Mouse (Mus musculus): ENCODE data around the gene Dohh. TPM values are rescaled to one million over a fixed set of nuclear protein-coding genes. Genes with fewer than 3 reads are reported as not detected.
A peak's percentile ranks its signal among the peaks of the same experiment; 100 is the strongest.

The Dohh gene
- polyA plus RNA-seq, 1 experiment from 2014 or later = 83.1 TPM

- Histone ChIP-seq H3K4me2 (replicated peaks) (no peak overlapping the region), H3K4me3 (replicated peaks) (no peak overlapping the region), H3K9me3 (replicated peaks) (no peaks in the 10 kb centered on the region), H3K36me3 (peaks cover 59% of the 10 kb centered on the region), H3K9ac (no peak overlapping the region), H3K27ac (replicated peaks) (peak overlapping the region; percentile 60; the same call in 1 of the 2 replicates), H3K27me3 (no peaks in the 10 kb centered on the region), H3K4me1 (peaks cover 84% of the 10 kb centered on the region)
- peak; percentile 52; the same call in 1 of the 2 replicates for ATAC-seq (ENCODE audit: insufficient number of reproducible peaks, low FRiP score, low TSS enrichment, low read depth)
- 31% methylated on average over 9 of the region's 9 CpGs for WGBS
Measured at GRCm38 (mm10) chr10:81408871-81409291, 24.7 kb downstream of the Dohh start.

GRCm38 (mm10) chr10:81409330-81409729, 25.1 kb downstream of the Dohh start:
- peak overlapping the region; percentile 58; the same call in 1 of the 2 replicates for H3K27ac ChIP-seq (replicated peaks)
- no peak overlapping the region for H3K4me3 ChIP-seq (replicated peaks)
- H3K27me3 ChIP-seq = no peaks in the 10 kb centered on the region
- 14% methylated on average over 8 of the region's 8 CpGs for WGBS
- H3K4me1 ChIP-seq = peaks cover 85% of the 10 kb centered on the region
- no peak overlapping the region for H3K4me2 ChIP-seq (replicated peaks)
- no peaks in the 10 kb centered on the region for H3K9me3 ChIP-seq (replicated peaks)
- no peak for ATAC-seq (ENCODE audit: insufficient number of reproducible peaks, low FRiP score, low TSS enrichment, low read depth)
- H3K36me3 ChIP-seq = peaks cover 55% of the 10 kb centered on the region
- no peak overlapping the region for H3K9ac ChIP-seq

GRCm38 (mm10) chr10:81410350-81410749, 26.1 kb downstream of the Dohh start:
- no peaks in the 10 kb centered on the region for H3K27me3 ChIP-seq
- H3K9ac ChIP-seq = no peak overlapping the region
- H3K4me3 ChIP-seq (replicated peaks) = no peak overlapping the region
- peak overlapping the region; percentile 86; the same call in 1 of the 2 replicates for H3K27ac ChIP-seq (replicated peaks)
- 73% methylated on average over 4 of the region's 4 CpGs for WGBS
- H3K36me3 ChIP-seq = peaks cover 51% of the 10 kb centered on the region
- H3K4me1 ChIP-seq = peaks cover 92% of the 10 kb centered on the region
- no peaks in the 10 kb centered on the region for H3K9me3 ChIP-seq (replicated peaks)
- H3K4me2 ChIP-seq (replicated peaks) = no peak overlapping the region
- no peak for ATAC-seq (ENCODE audit: insufficient number of reproducible peaks, low FRiP score, low TSS enrichment, low read depth)

GRCm38 (mm10) chr10:81410981-81411380, 26.8 kb downstream of the Dohh start:
- H3K4me1 ChIP-seq = peaks cover 98% of the 10 kb centered on the region
- H3K4me3 ChIP-seq (replicated peaks) = no peak overlapping the region
- WGBS = 67% methylated on average over 9 of the region's 9 CpGs
- no peaks in the 10 kb centered on the region for H3K27me3 ChIP-seq
- H3K36me3 ChIP-seq = peaks cover 46% of the 10 kb centered on the region
- no peak overlapping the region for H3K4me2 ChIP-seq (replicated peaks)
- no peak for ATAC-seq (ENCODE audit: insufficient number of reproducible peaks, low FRiP score, low TSS enrichment, low read depth)
- peak overlapping the region; percentile 86 for H3K27ac ChIP-seq (replicated peaks)
- no peaks in the 10 kb centered on the region for H3K9me3 ChIP-seq (replicated peaks)
- H3K9ac ChIP-seq = no peak overlapping the region

GRCm38 (mm10) chr10:81411471-81412400, 27.5 kb downstream of the Dohh start:
- no peak for ATAC-seq (ENCODE audit: insufficient number of reproducible peaks, low FRiP score, low TSS enrichment, low read depth)
- Histone ChIP-seq H3K9ac (no peak overlapping the region), H3K27ac (replicated peaks) (peak overlapping the region; percentile 86), H3K27me3 (no peaks in the 10 kb centered on the region), H3K4me2 (replicated peaks) (no peak overlapping the region), H3K4me1 (peaks cover 100% of the 10 kb centered on the region), H3K9me3 (replicated peaks) (no peaks in the 10 kb centered on the region), H3K36me3 (peaks cover 39% of the 10 kb centered on the region), H3K4me3 (replicated peaks) (no peak overlapping the region)
- 48% methylated on average over 18 of the region's 18 CpGs for WGBS

- H3K4me3 ChIP-seq (replicated peaks) = no peak overlapping the region
- peak overlapping the region; percentile 86 for H3K27ac ChIP-seq (replicated peaks)
- no peaks in the 10 kb centered on the region for H3K27me3 ChIP-seq
- H3K9ac ChIP-seq = no peak overlapping the region
- ATAC-seq (ENCODE audit: insufficient number of reproducible peaks, low FRiP score, low TSS enrichment, low read depth) = no peak
- WGBS = 73% methylated on average over 16 of the region's 16 CpGs
- H3K4me2 ChIP-seq (replicated peaks) = no peak overlapping the region
- H3K9me3 ChIP-seq (replicated peaks) = no peaks in the 10 kb centered on the region
- peaks cover 100% of the 10 kb centered on the region for H3K4me1 ChIP-seq
- H3K36me3 ChIP-seq = peaks cover 35% of the 10 kb centered on the region
Measured at GRCm38 (mm10) chr10:81412586-81413309, 28.5 kb downstream of the Dohh start.

- ATAC-seq (ENCODE audit: insufficient number of reproducible peaks, low FRiP score, low TSS enrichment, low read depth) = no peak
Measured at GRCm38 (mm10) chr10:81413310-81414261, 29.4 kb downstream of the Dohh start.

GRCm38 (mm10) chr10:81414682-81415081, 30.5 kb downstream of the Dohh start:
- Histone ChIP-seq H3K27me3 (no peaks in the 10 kb centered on the region), H3K9me3 (replicated peaks) (no peaks in the 10 kb centered on the region), H3K36me3 (peaks cover 33% of the 10 kb centered on the region), H3K4me1 (peaks cover 100% of the 10 kb centered on the region), H3K9ac (no peak overlapping the region), H3K27ac (replicated peaks) (peak overlapping the region; percentile 86), H3K4me2 (replicated peaks) (0 out of 2 replicates have a peak overlapping the region, but pooled peaks have one; percentile 19), H3K4me3 (replicated peaks) (no peak overlapping the region)
- no peak for ATAC-seq (ENCODE audit: insufficient number of reproducible peaks, low FRiP score, low TSS enrichment, low read depth)

More at GRCm38 (mm10) chr10:81413310-81414261, 29.4 kb downstream of the Dohh start:
- Histone ChIP-seq H3K27me3 (no peaks in the 10 kb centered on the region), H3K9me3 (replicated peaks) (no peaks in the 10 kb centered on the region), H3K27ac (replicated peaks) (peak overlapping the region; percentile 86), H3K4me2 (replicated peaks) (peak overlapping the region; percentile 19; the same call in 1 of the 2 replicates), H3K4me3 (replicated peaks) (no peak overlapping the region), H3K9ac (no peak overlapping the region), H3K4me1 (peaks cover 100% of the 10 kb centered on the region), H3K36me3 (peaks cover 31% of the 10 kb centered on the region)
- 28% methylated on average over 26 of the region's 26 CpGs for WGBS

GRCm38 (mm10) chr10:81415146-81415545, 30.9 kb downstream of the Dohh start:
- no peak overlapping the region for H3K9ac ChIP-seq

GRCm38 (mm10) chr10:81415549-81416310, 31.5 kb downstream of the Dohh start:
- Histone ChIP-seq H3K4me2 (replicated peaks) (no peak overlapping the region), H3K4me3 (replicated peaks) (no peak overlapping the region), H3K27ac (replicated peaks) (peak overlapping the region; percentile 92), H3K36me3 (peaks cover 40% of the 10 kb centered on the region), H3K27me3 (no peaks in the 10 kb centered on the region), H3K4me1 (peaks cover 99% of the 10 kb centered on the region), H3K9ac (no peak overlapping the region), H3K9me3 (replicated peaks) (no peaks in the 10 kb centered on the region)
- ATAC-seq (ENCODE audit: insufficient number of reproducible peaks, low FRiP score, low TSS enrichment, low read depth) = no peak
- WGBS = 61% methylated on average over 17 of the region's 17 CpGs

More at GRCm38 (mm10) chr10:81415146-81415545, 30.9 kb downstream of the Dohh start:
- H3K4me2 ChIP-seq (replicated peaks) = no peak overlapping the region
- peaks cover 38% of the 10 kb centered on the region for H3K36me3 ChIP-seq
- no peaks in the 10 kb centered on the region for H3K27me3 ChIP-seq
- no peak overlapping the region for H3K4me3 ChIP-seq (replicated peaks)
- 81% methylated on average over 5 of the region's 5 CpGs for WGBS
- no peaks in the 10 kb centered on the region for H3K9me3 ChIP-seq (replicated peaks)
- H3K4me1 ChIP-seq = peaks cover 99% of the 10 kb centered on the region
- no peak for ATAC-seq (ENCODE audit: insufficient number of reproducible peaks, low FRiP score, low TSS enrichment, low read depth)
- peak overlapping the region; percentile 58; the same call in 1 of the 2 replicates for H3K27ac ChIP-seq (replicated peaks)
